Mouse (Mus musculus): ENCODE results near the gene Spef1. TPM values are rescaled to one million over a fixed set of nuclear protein-coding genes. Genes with fewer than 3 reads are reported as not detected.
A peak's percentile ranks its signal among the peaks of the same experiment; 100 is the strongest.

Spef1 gene
- polyA plus RNA-seq, 1 experiment from 2014 or later, result 1.9 TPM

DNA sequence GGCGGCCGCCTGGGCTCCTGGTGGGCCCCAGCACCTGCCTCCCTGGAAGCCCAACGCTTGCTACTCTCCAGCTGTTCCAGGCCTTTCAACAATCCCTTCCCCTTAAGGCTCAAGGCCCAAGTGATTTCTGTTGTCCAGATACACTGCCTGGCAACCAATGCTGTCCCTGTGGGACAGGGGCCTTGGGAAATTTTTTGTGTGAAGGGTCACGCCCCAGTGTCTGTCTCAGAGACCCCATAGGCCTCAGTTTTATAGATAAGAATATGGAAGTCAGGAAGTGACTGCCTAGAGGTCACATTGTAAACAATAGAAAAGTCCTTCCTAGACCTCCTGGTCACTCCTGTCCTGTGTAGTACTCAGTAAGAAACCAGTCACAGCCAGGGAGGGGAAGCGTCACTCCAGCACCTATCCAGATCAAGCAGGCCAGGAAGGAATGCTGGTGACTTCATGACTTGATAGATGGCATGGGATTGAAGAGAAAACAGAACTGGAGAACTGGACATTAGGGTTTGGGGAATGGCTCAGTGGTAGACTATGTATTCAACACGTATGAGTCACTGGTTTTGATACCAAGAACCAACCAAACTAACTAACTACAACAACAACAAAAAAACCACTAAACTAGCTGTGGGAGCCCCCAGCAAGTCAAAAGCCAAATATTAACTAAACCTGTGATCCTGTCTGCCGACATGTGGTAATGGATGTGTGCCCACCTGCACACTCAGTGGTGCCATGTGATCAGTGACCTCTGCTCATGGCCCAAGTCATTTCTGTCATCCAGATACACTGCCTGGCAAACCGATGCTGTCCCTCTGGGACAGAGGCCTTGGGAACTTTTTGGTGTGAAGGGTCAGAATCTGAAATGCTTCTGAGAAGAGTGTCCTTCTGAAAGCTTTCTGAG is 38.5 kb downstream of the Spef1 start:
- Histone ChIP-seq H3K27ac (peak overlapping the region; percentile 11; the same call in 1 of the 2 replicates), H3K36me3 (peaks cover 55% of the 10 kb centered on the region), H3K4me2 (no peak overlapping the region), H3K4me3 (no peak overlapping the region), H3K4me1 (replicated peaks) (no peaks in the 10 kb centered on the region), H3K9ac (no peak overlapping the region), H3K27me3 (no peaks in the 10 kb centered on the region), H3K9me3 (replicated peaks) (no peaks in the 10 kb centered on the region)
- 72% methylated on average over 8 of the region's 8 CpGs for WGBS
- ATAC-seq (replicated peaks; ENCODE audit: insufficient number of reproducible peaks, insufficient read depth, low FRiP score, low read depth), result no peak

DNA sequence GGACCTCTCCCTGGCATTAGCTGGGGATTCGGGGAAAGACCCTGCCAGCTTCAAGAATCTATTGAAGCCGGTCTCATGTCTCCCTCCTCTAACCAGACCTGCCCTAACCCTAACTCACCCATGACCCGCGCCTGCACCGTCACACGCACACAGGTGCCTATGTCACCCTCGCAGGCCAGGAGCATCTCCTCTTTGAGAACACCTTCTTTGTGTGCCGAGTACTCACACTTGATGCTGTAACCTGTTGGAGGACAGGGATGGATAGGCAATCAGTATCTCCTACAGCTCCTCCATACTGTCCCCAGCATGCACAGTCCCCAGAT is 40.1 kb downstream of the Spef1 start:
- no peak overlapping the region for H3K27ac ChIP-seq
- no peak overlapping the region for H3K4me3 ChIP-seq
- H3K9ac ChIP-seq, result no peak overlapping the region
- 93% methylated on average over 8 of the region's 8 CpGs for WGBS
- peaks cover 56% of the 10 kb centered on the region for H3K36me3 ChIP-seq
- H3K27me3 ChIP-seq, result no peaks in the 10 kb centered on the region
- ATAC-seq (replicated peaks; ENCODE audit: insufficient number of reproducible peaks, insufficient read depth, low FRiP score, low read depth), result no peak
- no peak overlapping the region for H3K4me2 ChIP-seq
- H3K9me3 ChIP-seq (replicated peaks), result no peaks in the 10 kb centered on the region
- H3K4me1 ChIP-seq (replicated peaks), result peaks cover 8% of the 10 kb centered on the region

DNA sequence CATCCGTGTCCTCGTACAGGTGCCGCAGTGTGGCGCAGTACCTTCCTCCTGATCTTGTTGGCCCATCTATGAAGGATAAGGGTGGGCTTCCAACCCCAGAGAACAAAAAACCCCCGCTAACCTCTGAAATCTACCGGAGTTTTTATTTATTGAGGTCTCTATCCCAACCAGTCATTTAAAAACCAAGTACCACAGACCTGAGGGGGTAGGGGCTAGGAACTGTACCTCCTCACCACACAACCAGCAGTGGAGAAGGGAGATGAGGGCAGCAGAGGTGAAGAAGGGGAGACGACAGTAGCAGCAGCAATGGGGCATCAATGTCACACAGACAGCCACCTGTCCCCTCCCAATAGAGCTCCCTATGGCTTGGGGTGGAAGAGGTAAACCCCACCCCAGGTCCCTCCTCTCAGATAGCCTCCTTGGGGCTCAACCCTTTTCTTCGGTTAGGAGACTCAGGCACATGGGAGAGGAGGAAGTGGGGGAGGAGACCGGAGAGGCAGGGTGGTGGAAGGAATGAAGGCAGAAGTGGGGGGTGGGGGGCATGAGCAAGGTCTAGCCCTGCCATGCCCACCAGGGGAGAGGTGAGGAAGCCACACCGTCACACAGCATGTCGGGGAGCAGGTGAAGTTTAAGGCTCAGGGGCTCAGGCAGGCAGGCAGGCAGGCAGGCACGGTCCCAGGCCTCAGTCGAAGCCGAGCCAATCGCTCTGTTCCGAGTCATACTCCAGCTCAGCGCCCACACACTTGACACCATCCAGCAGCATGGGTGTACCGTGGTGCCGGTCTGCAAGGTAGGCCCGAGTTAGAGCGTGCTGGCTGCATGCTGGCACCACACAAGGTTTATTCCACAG is 40.7 kb downstream of the Spef1 start:
- Histone ChIP-seq H3K9ac (no peak overlapping the region), H3K4me3 (no peak overlapping the region), H3K27ac (no peak overlapping the region), H3K27me3 (no peaks in the 10 kb centered on the region), H3K9me3 (replicated peaks) (no peaks in the 10 kb centered on the region), H3K4me2 (no peak overlapping the region), H3K36me3 (peaks cover 54% of the 10 kb centered on the region), H3K4me1 (replicated peaks) (peaks cover 8% of the 10 kb centered on the region)
- 79% methylated on average over 21 of the region's 21 CpGs for WGBS
- ATAC-seq (replicated peaks; ENCODE audit: insufficient number of reproducible peaks, insufficient read depth, low FRiP score, low read depth), result no peak

DNA sequence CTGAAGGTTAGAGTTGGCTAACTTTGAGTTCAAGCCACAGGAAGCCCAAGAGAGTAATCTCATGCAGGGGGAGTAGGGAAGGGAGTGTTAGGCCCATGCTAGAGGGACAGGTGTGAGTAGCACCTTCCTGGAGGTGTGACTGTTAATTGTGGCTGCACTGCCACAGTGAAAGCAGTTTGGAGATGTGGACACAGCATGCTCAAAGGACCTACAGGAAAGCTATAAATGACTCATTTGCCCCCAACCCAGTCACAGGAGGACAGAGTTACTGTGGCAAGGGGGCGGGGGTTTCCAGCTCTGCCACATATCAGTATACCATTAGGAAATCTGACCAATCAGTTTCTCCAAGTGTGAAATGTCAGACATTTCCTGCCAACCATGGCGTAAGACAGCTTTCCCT is 41.5 kb downstream of the Spef1 start:
- WGBS, result 80% methylated on average over 2 of the region's 2 CpGs
- H3K4me2 ChIP-seq, result no peak overlapping the region
- no peak overlapping the region for H3K4me3 ChIP-seq
- no peak for ATAC-seq (replicated peaks; ENCODE audit: insufficient number of reproducible peaks, insufficient read depth, low FRiP score, low read depth)
- no peak overlapping the region for H3K27ac ChIP-seq
- H3K36me3 ChIP-seq, result peaks cover 52% of the 10 kb centered on the region
- no peaks in the 10 kb centered on the region for H3K9me3 ChIP-seq (replicated peaks)
- peaks cover 11% of the 10 kb centered on the region for H3K4me1 ChIP-seq (replicated peaks)
- H3K9ac ChIP-seq, result no peak overlapping the region
- no peaks in the 10 kb centered on the region for H3K27me3 ChIP-seq

DNA sequence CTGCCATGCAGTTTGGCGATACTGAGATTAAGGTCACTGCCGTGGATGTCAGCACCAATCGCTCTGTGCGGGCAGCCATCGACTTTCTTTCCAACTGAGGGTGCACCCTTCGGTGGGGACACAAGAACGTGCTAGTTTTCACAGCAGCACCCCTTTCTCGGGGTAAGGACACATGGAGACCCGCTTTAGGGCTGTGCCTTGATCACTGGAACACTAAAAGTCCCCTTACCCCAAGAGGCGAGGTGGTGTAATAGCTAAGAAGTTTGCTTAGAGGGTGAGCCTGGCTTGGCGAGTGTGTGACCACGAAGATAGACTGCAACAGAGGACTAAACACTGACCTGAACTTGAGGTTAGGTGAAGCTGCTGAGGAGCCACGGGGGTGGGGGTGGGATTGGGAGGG is 42.0 kb downstream of the Spef1 start:
- Histone ChIP-seq H3K27ac (no peak overlapping the region), H3K36me3 (peaks cover 52% of the 10 kb centered on the region), H3K4me2 (no peak overlapping the region), H3K4me3 (no peak overlapping the region), H3K9me3 (replicated peaks) (no peaks in the 10 kb centered on the region), H3K9ac (no peak overlapping the region), H3K4me1 (replicated peaks) (peaks cover 15% of the 10 kb centered on the region), H3K27me3 (no peaks in the 10 kb centered on the region)
- no peak for ATAC-seq (replicated peaks; ENCODE audit: insufficient number of reproducible peaks, insufficient read depth, low FRiP score, low read depth)
- 52% methylated on average over 13 of the region's 13 CpGs for WGBS

DNA sequence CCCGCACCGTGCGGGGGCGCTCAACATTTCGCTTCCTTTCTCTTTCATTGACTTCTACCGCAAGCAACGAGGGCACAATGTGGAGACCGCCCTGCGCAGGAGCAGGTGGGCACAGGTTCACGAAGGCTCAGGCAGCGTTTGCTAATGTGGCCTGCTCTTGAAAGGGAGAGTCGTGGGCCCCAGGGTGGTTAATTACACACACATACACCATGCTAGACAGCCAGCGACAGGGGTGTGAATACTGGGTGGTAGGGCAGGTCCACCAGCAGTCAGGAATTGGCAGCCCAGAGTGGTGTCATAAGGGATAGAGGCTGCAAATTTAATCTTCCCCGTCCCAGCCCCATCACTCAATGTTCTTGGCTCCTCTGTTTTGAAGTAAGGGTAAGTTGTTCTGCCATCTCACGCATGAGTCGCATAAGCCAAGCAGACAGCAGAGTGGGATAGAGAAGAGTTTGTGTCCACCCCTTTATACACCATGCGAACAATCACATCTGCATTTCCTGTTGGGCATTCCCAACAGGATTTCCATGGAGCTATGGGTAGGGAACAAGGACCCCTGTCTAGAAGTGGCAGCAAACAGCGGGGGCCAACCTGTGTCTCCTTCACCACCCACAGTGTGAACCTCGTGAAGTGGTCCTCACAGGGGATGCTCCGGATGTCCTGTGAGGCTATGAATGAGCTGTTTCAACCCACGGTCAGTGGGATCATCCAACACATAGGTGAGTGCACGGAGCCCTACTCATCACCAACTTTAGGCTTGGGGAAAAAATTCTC is 43.9 kb downstream of the Spef1 start:
- no peak for ATAC-seq (replicated peaks; ENCODE audit: insufficient number of reproducible peaks, insufficient read depth, low FRiP score, low read depth)
- H3K9ac ChIP-seq, result no peak overlapping the region
- peaks cover 38% of the 10 kb centered on the region for H3K36me3 ChIP-seq
- peaks cover 21% of the 10 kb centered on the region for H3K4me1 ChIP-seq (replicated peaks)
- no peaks in the 10 kb centered on the region for H3K9me3 ChIP-seq (replicated peaks)
- no peak overlapping the region for H3K27ac ChIP-seq
- peak overlapping the region; percentile 23 for H3K4me2 ChIP-seq
- H3K4me3 ChIP-seq, result no peak overlapping the region
- H3K27me3 ChIP-seq, result no peaks in the 10 kb centered on the region
- WGBS, result 68% methylated on average over 22 of the region's 22 CpGs

DNA sequence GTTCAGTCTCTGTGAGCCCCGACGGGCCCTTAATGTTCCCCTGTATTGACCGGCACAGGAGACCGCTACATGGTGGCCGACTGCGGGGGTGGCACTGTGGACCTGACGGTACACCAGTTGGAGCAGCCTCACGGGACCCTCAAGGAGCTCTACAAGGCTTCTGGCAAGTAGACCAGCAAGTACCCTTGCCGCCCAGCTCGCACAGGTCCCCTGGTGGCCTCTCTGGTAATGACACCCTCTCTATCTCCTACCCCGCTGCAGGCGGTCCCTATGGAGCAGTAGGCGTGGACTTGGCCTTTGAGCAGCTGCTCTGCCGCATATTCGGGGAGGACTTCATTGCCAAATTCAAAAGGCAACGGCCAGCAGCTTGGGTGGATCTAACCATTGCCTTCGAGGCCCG is 44.5 kb downstream of the Spef1 start:
- no peak overlapping the region for H3K4me3 ChIP-seq
- peak overlapping the region; percentile 23 for H3K4me2 ChIP-seq
- 32% methylated on average over 18 of the region's 18 CpGs for WGBS
- H3K4me1 ChIP-seq (replicated peaks), result peaks cover 25% of the 10 kb centered on the region
- H3K36me3 ChIP-seq, result peaks cover 32% of the 10 kb centered on the region
- no peaks in the 10 kb centered on the region for H3K27me3 ChIP-seq
- H3K9me3 ChIP-seq (replicated peaks), result no peaks in the 10 kb centered on the region
- ATAC-seq (replicated peaks; ENCODE audit: insufficient number of reproducible peaks, insufficient read depth, low FRiP score, low read depth), result 0 out of 2 replicates have a peak, but pooled peaks have one; percentile 31
- H3K27ac ChIP-seq, result peak overlapping the region; percentile 18; the same call in 1 of the 2 replicates
- H3K9ac ChIP-seq, result no peak overlapping the region

DNA sequence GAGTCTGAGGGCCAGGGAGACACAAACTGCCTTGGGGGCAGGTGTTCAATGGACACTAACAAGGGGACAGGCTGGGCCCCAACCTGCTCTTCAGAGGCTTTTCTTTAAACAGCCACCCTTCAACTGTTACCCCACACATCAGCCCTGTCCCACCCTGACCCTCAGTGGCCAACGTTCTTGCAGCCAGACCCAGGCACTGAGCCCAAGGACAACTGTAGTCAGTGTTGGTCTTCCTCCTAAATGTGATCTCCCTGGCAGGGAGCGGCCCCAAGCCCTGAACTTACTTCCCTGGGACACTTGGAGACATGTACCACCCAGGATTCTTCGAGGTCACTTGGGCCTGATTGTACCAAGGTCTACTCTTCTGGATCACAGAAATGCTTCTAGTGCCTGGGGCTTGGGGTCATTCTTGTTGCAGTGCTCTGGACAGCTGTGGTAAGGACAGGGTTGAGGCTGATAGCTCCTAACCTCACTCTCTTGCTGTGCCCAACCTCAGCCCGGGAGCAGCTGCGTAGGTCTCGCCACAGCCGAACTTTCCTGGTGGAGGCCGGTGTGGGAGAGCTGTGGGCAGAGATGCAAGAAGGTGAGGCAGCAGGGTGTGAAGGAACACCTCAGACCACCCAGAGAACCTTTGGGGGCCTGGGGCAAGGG is 45.6 kb downstream of the Spef1 start:
- Histone ChIP-seq H3K4me3 (no peak overlapping the region), H3K36me3 (peaks cover 24% of the 10 kb centered on the region), H3K9me3 (replicated peaks) (no peaks in the 10 kb centered on the region), H3K27me3 (no peaks in the 10 kb centered on the region), H3K9ac (no peak overlapping the region), H3K27ac (no peak overlapping the region), H3K4me1 (replicated peaks) (peaks cover 32% of the 10 kb centered on the region), H3K4me2 (no peak overlapping the region)
- 81% methylated on average over 8 of the region's 8 CpGs for WGBS
- ATAC-seq (replicated peaks; ENCODE audit: insufficient number of reproducible peaks, insufficient read depth, low FRiP score, low read depth), result no peak

DNA sequence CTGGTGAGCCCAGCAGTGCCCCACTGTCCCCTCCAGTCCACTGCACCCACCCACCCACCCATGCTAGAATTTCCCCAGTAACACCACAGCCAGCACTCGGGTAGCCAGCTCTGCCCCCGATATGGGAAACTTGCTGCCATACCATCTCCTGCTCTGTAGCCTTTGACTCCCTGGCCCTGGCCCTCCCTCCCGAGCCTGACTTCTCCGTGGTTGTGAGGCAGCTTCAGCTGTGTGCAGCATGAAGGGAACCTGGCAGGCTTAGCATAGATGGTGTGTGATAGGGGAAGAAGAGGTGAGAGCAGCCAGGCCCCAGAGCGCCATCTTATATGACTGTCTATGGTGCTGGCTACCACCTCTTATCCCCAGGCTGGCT is 46.6 kb downstream of the Spef1 start:
- Histone ChIP-seq H3K4me3 (no peak overlapping the region), H3K9me3 (replicated peaks) (no peaks in the 10 kb centered on the region), H3K36me3 (peaks cover 16% of the 10 kb centered on the region), H3K9ac (no peak overlapping the region), H3K4me1 (replicated peaks) (peaks cover 41% of the 10 kb centered on the region), H3K4me2 (no peak overlapping the region), H3K27ac (peak overlapping the region; percentile 80), H3K27me3 (no peaks in the 10 kb centered on the region)
- WGBS, result 34% methylated on average over 5 of the region's 5 CpGs
- no peak for ATAC-seq (replicated peaks; ENCODE audit: insufficient number of reproducible peaks, insufficient read depth, low FRiP score, low read depth)

DNA sequence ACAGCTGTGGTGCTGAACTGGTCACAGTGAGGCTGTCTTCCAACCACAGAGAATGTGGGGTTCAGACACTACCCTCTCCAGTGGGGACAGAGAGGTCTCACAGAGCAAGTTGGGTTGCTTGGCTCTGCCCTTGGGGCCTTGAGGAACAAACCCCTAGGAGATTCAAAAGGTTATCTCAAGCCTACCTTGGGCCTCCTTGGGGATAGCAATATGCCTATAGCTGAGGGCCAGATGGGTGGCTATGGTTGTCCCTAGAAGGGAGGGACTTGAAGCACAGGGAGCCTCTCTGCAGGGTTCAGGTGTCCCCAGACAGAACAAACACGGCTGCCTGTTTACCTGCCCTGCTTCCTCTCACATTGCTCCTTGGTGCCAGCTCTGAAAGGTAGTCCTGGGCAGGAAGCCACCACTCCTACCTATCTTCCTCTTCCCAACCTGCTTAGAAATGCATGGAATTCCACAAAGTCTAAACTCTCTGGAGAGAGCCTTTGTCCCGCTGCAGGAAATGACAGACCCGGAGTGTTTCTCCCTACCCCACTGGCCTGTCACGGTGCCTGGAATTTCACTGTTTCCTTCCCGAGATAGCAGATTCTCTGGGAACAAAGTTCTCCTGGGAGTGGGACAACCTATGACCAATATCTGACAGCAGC is 47.1 kb downstream of the Spef1 start:
- Histone ChIP-seq H3K9me3 (replicated peaks) (no peaks in the 10 kb centered on the region), H3K36me3 (peaks cover 14% of the 10 kb centered on the region), H3K27ac (peak overlapping the region; percentile 80), H3K4me3 (no peak overlapping the region), H3K4me1 (replicated peaks) (peaks cover 46% of the 10 kb centered on the region), H3K4me2 (no peak overlapping the region), H3K27me3 (no peaks in the 10 kb centered on the region), H3K9ac (no peak overlapping the region)
- ATAC-seq (replicated peaks; ENCODE audit: insufficient number of reproducible peaks, insufficient read depth, low FRiP score, low read depth), result no peak; the same call in 1 of the 2 replicates
- WGBS, result 15% methylated on average over 5 of the region's 5 CpGs
